Mouse (Mus musculus): ENCODE measurements at regions not wholly inside any gene's neighbourhood (a gene's known extent, or its start where the extent isn't known, plus 50 kb on each side); places are given as distances from the start of the nearest gene placed in this dataset.

- in situ Hi-C loops (cut with MboI; ENCODE audit: low pct_ligation_motif_present, low pct_unique_long_range_greater_than_20kb, low sequenced_read_pairs), result no loop called here
- H3K27ac ChIP-seq (ENCODE audit: insufficient read depth, low read depth), result no peak overlapping the region
- H3K9ac ChIP-seq (ENCODE audit: insufficient read depth, low read depth), result no peak overlapping the region
- no peak for DNase-seq (ENCODE audit: extremely low read depth)
- TF ChIP-seq RCOR1 (conservative IDR thresholded peaks at IDR 0.05; ENCODE audit: low read depth, low read length), result no peak
- no peak for TF ChIP-seq ZKSCAN1 (IDR thresholded peaks at IDR 0.05; ENCODE audit: borderline replicate concordance, low read depth, low read length)
- no peak for TF ChIP-seq MAZ (IDR thresholded peaks at IDR 0.05; ENCODE audit: low read depth, low read length)
- no peak for TF ChIP-seq E2F4 (IDR thresholded peaks at IDR 0.05; ENCODE audit: insufficient replicate concordance, low read depth, low read length)
- TF ChIP-seq HCFC1 (IDR thresholded peaks at IDR 0.05; ENCODE audit: low read depth, low read length), result no peak
- no peak for TF ChIP-seq CHD2 (IDR thresholded peaks at IDR 0.05; ENCODE audit: low read length)
- TF ChIP-seq SIN3A (IDR thresholded peaks at IDR 0.05; ENCODE audit: low read length), result no peak
- no peak for TF ChIP-seq JUND (conservative IDR thresholded peaks at IDR 0.05; ENCODE audit: low read depth, low read length)
- no peak for TF ChIP-seq MEF2A (IDR thresholded peaks at IDR 0.05; ENCODE audit: borderline replicate concordance, low read depth, low read length)
- TF ChIP-seq PAX5 (IDR thresholded peaks at IDR 0.05; ENCODE audit: low read length), result no peak
- TF ChIP-seq ETS1 (conservative IDR thresholded peaks at IDR 0.05; ENCODE audit: low read depth, low read length), result no peak
- TF ChIP-seq ELF1 (IDR thresholded peaks at IDR 0.05; ENCODE audit: low read depth, low read length), result no peak
- TF ChIP-seq BHLHE40 (IDR thresholded peaks at IDR 0.05; ENCODE audit: low read depth, low read length), result no peak
- TF ChIP-seq KAT2A (IDR thresholded peaks at IDR 0.05; ENCODE audit: insufficient replicate concordance, low read length), result no peak
- TF ChIP-seq UBTF (IDR thresholded peaks at IDR 0.05; ENCODE audit: low read depth, low read length), result no peak
- TF ChIP-seq SMC3 (IDR thresholded peaks at IDR 0.05; ENCODE audit: low read depth, low read length), result no peak
- TF ChIP-seq MXI1 (IDR thresholded peaks at IDR 0.05; ENCODE audit: low read depth, low read length), result no peak
- TF ChIP-seq NRF1 (IDR thresholded peaks at IDR 0.05; ENCODE audit: low read depth, low read length), result no peak
- no peak for TF ChIP-seq MYC (IDR thresholded peaks at IDR 0.05; ENCODE audit: low read depth, low read length)
- no peak for TF ChIP-seq POLR2AphosphoS2 (IDR thresholded peaks at IDR 0.05; ENCODE audit: low read depth, low read length)
- no peak overlapping the region for H3K4me3 ChIP-seq (replicated peaks in 1 of 3; ENCODE audit: low read depth in 2 of 3, low read length in 2 of 3, poor library complexity in 1 of 3)
- dilution Hi-C loops (cut with MboI; ENCODE audit: extremely low pct_ligation_motif_present, extremely low pct_unique_long_range_greater_than_20kb, low sequenced_read_pairs), result no loop called here
- H3K4me2 ChIP-seq (ENCODE audit: insufficient read depth, low read depth, poor library complexity, severe bottlenecking), result no peak overlapping the region
- H3K9me3 ChIP-seq (replicated peaks; ENCODE audit: low read length), result no peaks in the 10 kb centered on the region
- no peaks in the 10 kb centered on the region for H3K36me3 ChIP-seq (replicated peaks in 1 of 2; ENCODE audit: control insufficient read depth in 1 of 2, insufficient read depth in 1 of 2, low read length in 1 of 2)
- H3K4me1 ChIP-seq (ENCODE audit: control insufficient read depth in 1 of 2, insufficient read depth in 2 of 2), result no peaks in the 10 kb centered on the region
- no peaks in the 10 kb centered on the region for H3K27me3 ChIP-seq (replicated peaks)
- H3K79me2 ChIP-seq (replicated peaks; ENCODE audit: control insufficient read depth, extremely low read depth, insufficient read depth, poor library complexity, severe bottlenecking), result no peaks in the 10 kb centered on the region
These were observed 111.8 kb upstream of the Gm3448 start for GRCm38 (mm10) chr17:15152996-15153735.

GRCm38 (mm10) chr17:15152477-15152876 is 111.1 kb upstream of the Gm3448 start:
- Histone ChIP-seq H3K9me3 (replicated peaks; ENCODE audit: low read length) (no peaks in the 10 kb centered on the region), H3K4me3 (replicated peaks in 1 of 3; ENCODE audit: low read depth in 2 of 3, low read length in 2 of 3, poor library complexity in 1 of 3) (no peak overlapping the region), H3K27ac (ENCODE audit: insufficient read depth, low read depth) (no peak overlapping the region), H3K36me3 (replicated peaks in 1 of 2; ENCODE audit: control insufficient read depth in 1 of 2, insufficient read depth in 1 of 2, low read length in 1 of 2) (no peaks in the 10 kb centered on the region), H3K27me3 (replicated peaks) (no peaks in the 10 kb centered on the region), H3K79me2 (replicated peaks; ENCODE audit: control insufficient read depth, extremely low read depth, insufficient read depth, poor library complexity, severe bottlenecking) (no peaks in the 10 kb centered on the region), H3K4me2 (ENCODE audit: insufficient read depth, low read depth, poor library complexity, severe bottlenecking) (no peak overlapping the region), H3K9ac (ENCODE audit: insufficient read depth, low read depth) (no peak overlapping the region), H3K4me1 (ENCODE audit: control insufficient read depth in 1 of 2, insufficient read depth in 2 of 2) (peaks cover 0 to 2% of the 10 kb centered on the region in 2 experiments; a peak in 1 of 4 replicates)
- no peak for TF ChIP-seq CHD2 (IDR thresholded peaks at IDR 0.05; ENCODE audit: low read length)
- no peak for TF ChIP-seq GABPA (IDR thresholded peaks at IDR 0.05; ENCODE audit: insufficient replicate concordance, low read depth, low read length)
- no peak for TF ChIP-seq POLR2A (IDR thresholded peaks at IDR 0.05; ENCODE audit: low read depth, low read length)
- no peak for TF ChIP-seq ZNF384 (IDR thresholded peaks at IDR 0.05; ENCODE audit: low read depth, low read length)
- no peak for TF ChIP-seq SMC3 (IDR thresholded peaks at IDR 0.05; ENCODE audit: low read depth, low read length)
- TF ChIP-seq POLR2AphosphoS2 (IDR thresholded peaks at IDR 0.05; ENCODE audit: low read depth, low read length), result no peak
- TF ChIP-seq HCFC1 (IDR thresholded peaks at IDR 0.05; ENCODE audit: low read depth, low read length), result no peak
- no peak for TF ChIP-seq CTCF (conservative IDR thresholded peaks at IDR 0.05 in 1 of 2, IDR thresholded peaks at IDR 0.05 in 1 of 2; ENCODE audit: low read depth in 2 of 2, low read length in 2 of 2)
- no peak for TF ChIP-seq JUN (IDR thresholded peaks at IDR 0.05; ENCODE audit: insufficient read depth, low read depth, low read length)
- no peak for TF ChIP-seq E2F4 (IDR thresholded peaks at IDR 0.05; ENCODE audit: insufficient replicate concordance, low read depth, low read length)
- no peak for TF ChIP-seq MEF2A (IDR thresholded peaks at IDR 0.05; ENCODE audit: borderline replicate concordance, low read depth, low read length)
- no peak for TF ChIP-seq USF1 (IDR thresholded peaks at IDR 0.05; ENCODE audit: low read depth, low read length)
- TF ChIP-seq MAX (IDR thresholded peaks at IDR 0.05; ENCODE audit: low read length), result no peak
- TF ChIP-seq ZMIZ1 (IDR thresholded peaks at IDR 0.05; ENCODE audit: low read depth, low read length), result no peak
- no peak for DNase-seq (ENCODE audit: extremely low read depth)
- dilution Hi-C loops (cut with MboI; ENCODE audit: extremely low pct_ligation_motif_present, extremely low pct_unique_long_range_greater_than_20kb, low sequenced_read_pairs) (no loop called here), in situ Hi-C loops (cut with MboI; ENCODE audit: low pct_ligation_motif_present, low pct_unique_long_range_greater_than_20kb, low sequenced_read_pairs) (no loop called here)

Data from CH12.LX (cell line).